Mouse (Mus musculus) fibroblast of lung, adult 2 months (primary cell): Measurements from ENCODE around the gene Cd200.

Experiments
- DNase-seq: peaks from one replicate; pipeline ENCODE4 v3.0.0-alpha.2; 2011; ENCODE audit warnings: low read depth

Cd200 gene

DNA sequence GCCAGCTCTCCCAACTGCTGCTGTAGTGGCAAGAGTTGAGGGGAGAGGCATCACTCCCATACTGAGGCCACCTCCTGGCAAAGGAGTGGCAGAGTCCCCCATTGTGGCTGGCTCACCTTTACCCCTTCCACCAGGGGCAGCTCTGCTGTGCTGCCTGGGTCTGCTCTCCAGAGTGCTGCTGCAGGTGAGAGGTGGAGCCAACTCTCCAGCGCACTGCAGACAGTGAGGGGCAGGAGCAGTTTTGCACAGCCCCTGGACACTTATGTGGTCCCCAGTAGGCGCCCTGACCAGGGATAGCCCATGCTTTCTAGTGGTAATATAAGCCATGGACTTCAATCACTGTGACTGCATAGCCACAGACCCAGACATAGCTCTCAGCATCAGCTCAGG, 74.5 kb downstream of the Cd200 start:
- DNase-seq = no peak

DNA sequence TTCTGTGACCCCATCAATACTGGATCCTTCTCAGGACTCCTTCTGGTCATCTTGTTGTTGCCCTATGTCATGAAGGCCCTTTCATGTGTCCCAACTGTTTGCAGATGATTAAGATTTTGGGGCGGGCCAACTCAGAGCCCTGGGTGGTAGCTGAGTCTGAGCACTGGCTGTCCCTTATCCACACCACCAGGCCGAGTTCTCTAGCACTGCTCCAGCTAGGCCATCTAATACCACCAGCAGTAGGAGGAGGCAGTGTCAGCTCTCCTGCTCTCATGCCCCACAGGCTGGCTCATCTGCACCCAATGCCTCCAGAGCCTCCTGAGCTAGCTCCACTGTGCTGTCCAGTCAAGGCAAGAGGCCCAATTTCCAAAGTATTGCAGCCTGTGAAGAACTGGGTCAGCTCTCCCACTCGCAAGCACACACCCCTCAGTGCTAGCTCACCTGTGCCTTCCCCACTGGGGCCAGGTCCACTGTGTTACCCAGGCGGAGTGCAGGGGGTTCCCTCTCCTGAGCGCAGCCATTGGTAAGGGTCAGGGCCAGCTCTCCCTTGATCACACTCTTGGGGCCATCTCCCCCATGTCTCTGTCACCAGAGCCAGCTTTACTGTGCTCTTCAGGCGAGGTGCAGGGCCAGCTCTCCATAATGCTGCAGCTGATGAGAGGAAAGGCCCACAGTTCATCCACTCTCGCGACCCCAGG, 75.0 kb downstream of the Cd200 start:
- no peak for DNase-seq

DNA sequence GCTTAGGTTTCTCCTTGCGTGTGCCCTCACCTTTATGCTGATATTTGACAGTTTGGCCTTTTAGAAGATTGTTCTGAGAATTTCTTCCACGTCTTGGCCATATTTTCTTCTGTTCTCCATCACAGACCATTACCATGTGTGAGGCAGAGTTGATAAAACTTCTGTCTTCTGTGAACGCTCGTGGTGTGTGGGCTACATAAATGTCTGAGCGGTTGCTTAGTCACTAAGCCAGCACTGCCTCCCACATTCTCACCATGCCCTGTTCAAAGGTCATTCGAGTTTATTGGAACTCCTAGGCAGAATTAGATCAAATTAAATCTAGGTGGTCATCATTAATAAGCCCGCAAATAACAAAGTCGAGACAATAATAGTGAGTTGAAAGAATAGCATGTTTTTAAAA, 76.3 kb downstream of the Cd200 start:
- DNase-seq = no peak
